Mouse (Mus musculus): ENCODE data around the gene Polr1e.
"Not testable (repeated sequence)": the region's sequence is repeated elsewhere in the genome, so short reads cannot be mapped to it uniquely, and the experiment has no call there.

The Polr1e gene

DNA sequence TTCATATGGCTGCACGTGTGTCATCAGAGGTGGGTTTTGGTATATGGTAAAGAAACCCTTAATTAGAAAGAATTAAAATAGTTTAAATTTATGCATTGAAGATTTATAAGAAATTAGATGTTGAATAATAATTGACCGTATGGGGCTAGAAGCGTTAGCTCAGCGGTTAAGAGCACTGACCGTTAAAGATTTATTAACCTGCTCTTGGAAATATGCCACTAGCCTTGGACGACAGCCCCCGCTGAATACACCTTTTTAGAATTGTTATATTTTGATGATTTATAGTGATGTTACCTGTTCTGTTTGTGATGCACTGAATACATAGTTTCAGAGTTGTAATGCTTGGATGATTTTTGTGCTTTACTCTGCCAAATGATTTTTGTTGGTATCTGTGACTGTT, 21.2 kb downstream of the Polr1e start:
- in situ Hi-C loops (cut with MboI; ENCODE audit: low pct_unique_long_range_greater_than_20kb in 1 of 2, low sequenced_read_pairs in 2 of 2, unreplicated experiment in 1 of 2): not testable (repeated sequence)

DNA sequence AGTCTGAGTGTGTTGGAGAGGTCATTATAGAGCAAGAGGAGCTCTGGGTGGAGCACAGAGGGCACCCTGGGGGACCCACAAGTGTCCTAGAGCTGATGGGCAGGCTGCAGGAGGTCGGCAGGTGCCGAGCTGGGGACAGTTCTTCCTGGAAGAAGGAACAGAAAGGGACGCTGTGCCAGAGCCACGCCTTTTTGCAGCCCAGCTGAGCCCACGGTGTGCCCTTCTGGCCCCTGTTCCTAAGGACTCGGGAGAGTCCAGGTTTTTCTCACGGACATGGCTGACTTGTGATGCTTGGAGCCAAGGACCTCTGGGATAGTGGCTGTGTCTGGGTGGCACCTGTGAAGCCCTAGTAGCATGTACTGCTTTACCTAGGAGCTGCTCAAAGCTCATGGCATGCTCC, 22.4 kb downstream of the Polr1e start:
- in situ Hi-C loops (cut with MboI; ENCODE audit: low pct_unique_long_range_greater_than_20kb in 1 of 2, low sequenced_read_pairs in 2 of 2, unreplicated experiment in 1 of 2): no loop called here

DNA sequence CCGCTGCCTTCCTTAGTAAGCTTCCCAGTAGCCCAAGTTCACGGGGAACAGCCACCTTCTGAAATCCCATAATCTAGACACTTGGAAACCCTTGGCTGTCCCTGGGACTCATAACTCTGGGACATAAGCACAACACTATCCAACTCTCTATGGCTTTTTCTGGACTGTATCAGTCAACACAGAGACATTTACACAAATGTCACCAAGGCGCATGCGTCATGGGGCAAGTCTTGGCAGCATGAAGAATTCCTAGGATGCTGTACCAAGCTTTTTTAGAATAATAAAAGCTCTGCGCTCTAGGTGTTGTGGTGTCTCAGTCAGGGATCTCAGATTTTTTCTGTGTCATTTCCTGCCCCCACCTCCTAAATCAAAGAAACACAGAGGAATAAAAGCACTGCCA, 28.3 kb downstream of the Polr1e start:
- in situ Hi-C loops (cut with MboI; ENCODE audit: low pct_unique_long_range_greater_than_20kb in 1 of 2, low sequenced_read_pairs in 2 of 2, unreplicated experiment in 1 of 2): no loop called here

DNA sequence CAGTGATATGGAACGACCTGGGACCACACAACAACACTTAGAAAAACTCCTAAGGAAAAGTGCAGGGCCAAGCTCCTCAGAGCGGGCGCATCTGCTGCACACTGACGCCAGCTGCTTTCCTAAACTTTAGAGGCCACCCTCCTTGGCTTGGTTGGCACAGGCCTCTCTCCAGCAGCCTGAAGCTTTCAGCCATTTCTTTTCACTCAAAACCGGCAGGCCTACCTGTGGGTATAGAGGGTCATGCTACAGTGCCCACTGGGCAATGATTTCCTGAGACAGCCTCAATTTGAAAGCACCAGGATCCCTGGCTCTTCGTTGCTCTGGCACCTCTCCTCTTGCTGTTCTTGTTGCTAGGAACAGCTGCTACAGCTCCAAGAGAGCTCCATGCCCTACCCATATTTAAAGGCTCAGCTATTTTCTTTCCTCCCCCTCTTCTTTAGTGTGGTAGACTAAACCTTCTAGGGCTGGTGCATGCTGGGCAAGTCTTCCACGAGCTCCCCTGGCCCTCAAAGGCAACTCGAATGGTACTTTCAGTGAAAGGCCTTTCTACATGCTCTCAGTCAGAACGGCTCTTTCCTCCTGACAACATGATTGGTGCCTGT, 29.0 kb downstream of the Polr1e start:
- in situ Hi-C loops (cut with MboI; ENCODE audit: low pct_unique_long_range_greater_than_20kb in 1 of 2, low sequenced_read_pairs in 2 of 2, unreplicated experiment in 1 of 2): no loop called here

DNA sequence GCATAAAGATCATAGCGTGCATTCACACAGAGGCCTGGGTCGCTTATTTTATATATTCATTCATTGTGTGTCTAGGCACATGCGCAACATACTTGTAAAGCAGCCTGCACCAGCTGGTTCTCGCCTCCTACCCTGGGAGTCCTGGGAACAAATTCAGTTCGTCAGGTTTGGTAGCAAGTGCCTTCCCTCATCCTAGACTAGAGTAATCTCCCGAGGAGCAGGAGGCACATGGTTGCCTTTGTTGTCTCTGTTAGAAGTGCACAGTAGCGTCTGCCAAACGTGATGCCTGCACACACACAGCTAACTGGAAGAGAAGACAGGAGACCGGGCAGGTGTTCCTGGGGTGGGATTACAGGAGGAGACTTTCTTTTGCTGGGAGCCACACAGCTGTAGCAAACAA, 29.6 kb downstream of the Polr1e start:
- in situ Hi-C loops (cut with MboI; ENCODE audit: low pct_unique_long_range_greater_than_20kb in 1 of 2, low sequenced_read_pairs in 2 of 2, unreplicated experiment in 1 of 2): no loop called here

DNA sequence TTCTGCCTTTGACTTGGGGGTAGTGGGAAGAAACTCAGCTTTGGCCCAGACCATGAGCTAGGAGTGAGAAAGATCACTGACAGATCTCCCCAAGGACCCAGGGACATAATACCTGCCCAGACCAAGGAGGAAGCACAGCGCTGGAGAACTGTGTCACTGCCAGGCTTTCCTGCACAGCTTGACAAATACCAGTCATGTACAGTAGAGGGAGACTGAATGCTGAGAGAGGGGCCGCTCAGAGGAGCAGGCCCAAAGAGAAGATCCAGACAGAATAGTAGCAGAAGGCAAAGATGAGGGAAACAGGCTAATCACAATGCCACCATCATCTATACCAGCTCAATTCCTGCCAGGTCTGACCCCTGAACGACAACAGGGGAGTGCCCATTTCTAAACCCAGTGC, 36.5 kb downstream of the Polr1e start:
- in situ Hi-C loops (cut with MboI; ENCODE audit: low pct_unique_long_range_greater_than_20kb in 1 of 2, low sequenced_read_pairs in 2 of 2, unreplicated experiment in 1 of 2): no loop called here

DNA sequence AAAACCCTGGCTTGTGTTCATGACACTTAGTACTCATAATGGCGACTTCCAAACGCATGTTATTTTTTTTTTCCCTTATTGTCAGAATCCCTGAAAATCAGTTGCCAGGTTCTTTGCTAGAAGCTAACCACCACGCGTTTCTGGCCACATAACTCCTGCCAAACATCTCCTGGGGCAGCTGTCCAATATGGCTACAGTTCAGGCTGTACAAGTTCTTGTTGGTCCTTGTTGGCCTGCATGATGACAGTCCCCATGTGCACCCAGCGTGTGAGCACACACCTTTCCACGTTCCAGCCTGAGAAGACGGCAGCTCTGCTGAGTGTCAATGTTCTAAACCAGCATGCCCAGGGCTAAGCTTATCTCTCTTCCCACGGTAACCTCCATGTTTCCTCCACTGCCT, 37.1 kb downstream of the Polr1e start:
- in situ Hi-C loops (cut with MboI; ENCODE audit: low pct_unique_long_range_greater_than_20kb in 1 of 2, low sequenced_read_pairs in 2 of 2, unreplicated experiment in 1 of 2): no loop called here

DNA sequence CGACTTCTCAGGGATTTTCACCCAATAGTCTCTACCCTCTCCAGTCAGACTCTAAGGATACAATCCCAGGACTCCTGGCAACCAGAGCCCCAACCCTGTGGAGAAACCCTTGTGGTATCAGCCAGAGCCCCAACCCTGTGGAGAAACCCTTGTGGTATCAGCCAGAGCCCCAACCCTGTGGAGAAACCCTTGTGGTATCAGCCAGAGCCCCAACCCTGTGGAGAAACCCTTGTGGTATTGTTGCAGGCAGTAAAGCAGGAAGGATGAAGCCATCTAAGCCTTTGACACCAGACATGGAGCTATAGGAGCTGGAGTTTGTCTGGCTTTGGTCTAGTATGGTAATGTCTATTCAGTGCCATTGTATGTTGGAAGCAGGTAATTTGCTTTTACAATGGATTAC, 45.5 kb downstream of the Polr1e start:
- in situ Hi-C loops (cut with MboI; ENCODE audit: low pct_unique_long_range_greater_than_20kb in 1 of 2, low sequenced_read_pairs in 2 of 2, unreplicated experiment in 1 of 2): not testable (repeated sequence)

DNA sequence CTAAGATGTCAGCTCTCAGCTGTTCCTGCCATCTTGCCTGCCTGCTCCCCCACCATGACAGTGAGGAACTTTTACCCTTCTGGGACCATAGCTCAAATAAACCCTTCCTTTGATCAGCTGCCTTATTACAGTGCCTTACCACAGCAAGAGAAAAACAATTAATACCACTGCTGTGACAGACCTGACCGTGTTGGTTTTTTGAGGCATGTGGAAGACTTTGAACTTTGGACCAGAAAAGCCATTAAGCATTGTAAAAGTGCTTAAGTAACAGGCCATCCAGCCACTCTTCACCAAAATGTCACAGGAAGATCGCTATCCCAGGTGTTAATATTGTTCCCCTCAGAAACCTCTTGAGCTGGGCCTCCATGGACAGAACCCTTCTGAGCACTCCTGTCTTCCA, 46.2 kb downstream of the Polr1e start:
- in situ Hi-C loops (cut with MboI; ENCODE audit: low pct_unique_long_range_greater_than_20kb in 1 of 2, low sequenced_read_pairs in 2 of 2, unreplicated experiment in 1 of 2): no loop called here

DNA sequence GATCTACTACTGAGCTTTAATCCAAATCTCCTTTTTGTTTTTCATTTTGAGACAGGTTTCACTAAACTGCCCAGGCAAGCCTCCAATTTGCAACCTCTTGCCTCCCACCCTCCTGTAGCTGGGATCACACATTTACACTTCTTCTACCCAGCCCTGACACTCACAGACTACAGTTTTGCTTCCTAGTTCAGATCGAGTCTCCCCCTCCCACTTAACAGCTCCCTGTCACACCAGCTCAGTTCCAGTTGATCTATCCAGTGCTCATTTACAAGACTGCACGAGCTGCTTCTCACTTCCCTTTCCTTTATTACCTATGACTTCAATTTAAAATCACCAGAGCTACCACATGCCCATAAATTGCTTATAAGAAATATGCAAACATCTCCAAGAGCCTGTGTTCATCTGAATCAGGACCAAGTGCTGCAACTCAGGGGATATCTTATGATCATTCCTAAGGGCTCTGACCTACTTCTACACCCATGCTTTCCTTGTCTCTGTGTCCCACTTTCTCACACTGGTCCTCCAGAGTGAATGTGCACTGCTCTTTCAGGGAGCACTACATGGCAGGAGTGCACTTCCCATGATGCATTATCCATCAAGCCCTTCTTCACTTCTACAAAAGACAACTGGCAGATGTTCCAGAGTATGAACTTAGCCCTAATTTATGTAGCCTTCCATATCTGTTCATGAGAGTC, 47.8 kb downstream of the Polr1e start:
- in situ Hi-C loops (cut with MboI; ENCODE audit: low pct_unique_long_range_greater_than_20kb in 1 of 2, low sequenced_read_pairs in 2 of 2, unreplicated experiment in 1 of 2): no loop called here

DNA sequence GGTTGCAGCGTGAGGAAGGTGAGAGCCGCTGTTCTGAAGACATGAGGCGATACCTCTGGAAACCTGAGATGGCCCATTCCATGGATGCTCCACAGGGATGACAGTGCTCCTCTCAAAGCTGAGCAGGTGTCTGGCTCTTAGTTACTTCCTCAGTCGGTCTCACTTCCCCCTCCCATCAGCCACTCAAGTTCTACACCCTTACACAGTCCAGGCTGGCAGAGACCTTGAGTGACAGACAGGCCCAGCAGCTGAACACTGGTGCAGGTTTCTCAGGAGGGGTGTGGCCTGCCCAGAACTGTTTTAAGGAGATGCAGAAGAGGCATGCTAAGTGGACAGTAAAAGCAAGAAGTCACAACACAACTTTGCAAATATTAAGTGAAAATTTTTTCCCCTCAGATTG, 49.4 kb downstream of the Polr1e start:
- in situ Hi-C loops (cut with MboI; ENCODE audit: low pct_unique_long_range_greater_than_20kb in 1 of 2, low sequenced_read_pairs in 2 of 2, unreplicated experiment in 1 of 2): no loop called here

DNA sequence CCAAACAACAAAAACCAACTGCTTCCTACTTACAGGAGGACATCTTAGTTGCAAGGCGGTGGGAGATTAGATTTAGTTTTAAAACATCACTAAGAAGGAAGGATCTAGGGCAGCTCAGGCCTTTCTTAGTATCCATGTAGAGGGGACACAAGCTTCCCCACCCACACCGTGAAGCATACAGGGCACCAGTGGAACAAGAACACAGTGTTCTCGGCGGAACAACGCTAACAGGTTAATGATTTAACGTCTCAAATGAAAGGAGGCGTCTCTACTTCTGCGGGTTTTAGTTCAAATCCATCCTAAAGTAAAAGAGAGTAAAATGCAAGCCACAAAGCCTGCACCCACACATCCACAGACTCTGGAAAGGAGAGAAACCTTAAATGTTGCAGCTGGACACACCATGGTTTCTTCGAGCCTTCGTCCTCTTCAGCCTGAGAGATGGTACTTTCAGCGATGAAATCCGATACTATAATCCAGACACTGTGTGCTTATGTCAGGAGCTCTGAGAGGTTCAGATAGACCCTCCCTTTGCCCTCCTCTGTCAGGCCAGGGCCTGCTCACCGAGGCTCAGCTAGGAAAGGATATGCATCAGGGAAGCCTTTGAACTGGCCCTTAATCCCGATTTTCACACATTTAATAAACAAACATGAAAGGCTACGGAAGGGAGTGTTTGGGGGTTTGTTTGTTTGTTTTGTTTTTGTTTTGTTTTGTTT, 54.0 kb downstream of the Polr1e start:
- in situ Hi-C loops (cut with MboI; ENCODE audit: low pct_unique_long_range_greater_than_20kb in 1 of 2, low sequenced_read_pairs in 2 of 2, unreplicated experiment in 1 of 2): no loop called here

DNA sequence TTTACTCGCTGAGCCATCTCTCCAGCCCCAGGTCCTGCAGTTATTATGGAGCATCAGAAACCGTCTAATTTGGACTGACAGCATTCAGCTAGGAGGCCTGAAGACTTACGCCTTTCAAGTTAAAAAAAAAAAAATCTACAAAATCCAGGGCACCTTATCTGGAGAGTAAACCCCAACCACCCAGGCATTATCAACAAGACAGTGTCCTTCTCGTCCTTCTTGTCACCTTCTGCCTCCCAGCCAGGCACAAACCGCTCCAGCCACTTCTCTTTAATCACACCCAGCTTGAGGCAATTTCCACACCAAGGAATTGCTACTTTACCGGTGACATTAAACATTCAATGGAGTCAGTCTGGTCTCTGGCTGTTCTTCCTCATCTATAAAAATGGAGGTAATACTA, 55.2 kb downstream of the Polr1e start:
- in situ Hi-C loops (cut with MboI; ENCODE audit: low pct_unique_long_range_greater_than_20kb in 1 of 2, low sequenced_read_pairs in 2 of 2, unreplicated experiment in 1 of 2): no loop called here

DNA sequence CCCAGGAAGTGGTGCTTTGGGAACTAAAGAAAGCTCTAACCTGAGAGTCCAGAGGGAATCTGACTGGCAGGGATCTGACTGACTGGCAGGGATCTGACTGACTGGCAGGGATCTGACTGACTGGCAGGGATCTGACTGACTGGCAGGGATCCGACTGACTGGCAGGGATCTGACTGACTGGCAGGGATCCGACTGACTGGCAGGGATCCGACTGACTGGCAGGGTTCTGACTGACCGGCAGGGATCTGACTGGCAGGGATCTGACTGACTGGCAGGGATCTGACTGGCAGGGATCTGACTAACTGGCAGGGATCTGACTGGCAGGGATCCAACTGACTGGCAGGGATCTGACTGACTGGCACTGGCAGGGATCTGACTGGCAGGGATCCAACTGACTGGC, 62.7 kb downstream of the Polr1e start:
- in situ Hi-C loops (cut with MboI; ENCODE audit: low pct_unique_long_range_greater_than_20kb in 1 of 2, low sequenced_read_pairs in 2 of 2, unreplicated experiment in 1 of 2): not testable (repeated sequence)

DNA sequence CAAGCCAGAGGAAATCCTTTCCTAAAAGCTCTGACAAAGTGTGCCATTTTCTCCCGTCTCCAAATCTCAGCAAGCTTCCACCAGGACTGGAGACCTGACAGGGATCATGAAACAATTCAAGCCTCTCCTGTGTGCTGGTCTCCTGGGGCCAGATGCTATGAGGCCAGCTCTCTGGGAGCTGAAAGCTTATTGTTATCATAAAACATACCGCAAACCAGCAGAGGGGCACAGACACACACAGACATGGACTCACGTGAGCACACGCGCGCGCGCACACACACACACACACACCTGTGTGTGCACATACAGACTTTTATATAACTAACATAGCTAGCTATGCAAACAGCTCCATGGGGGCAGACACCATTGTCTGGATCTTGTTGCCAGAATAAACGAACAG, 64.6 kb downstream of the Polr1e start:
- in situ Hi-C loops (cut with MboI; ENCODE audit: low pct_unique_long_range_greater_than_20kb in 1 of 2, low sequenced_read_pairs in 2 of 2, unreplicated experiment in 1 of 2): no loop called here

DNA sequence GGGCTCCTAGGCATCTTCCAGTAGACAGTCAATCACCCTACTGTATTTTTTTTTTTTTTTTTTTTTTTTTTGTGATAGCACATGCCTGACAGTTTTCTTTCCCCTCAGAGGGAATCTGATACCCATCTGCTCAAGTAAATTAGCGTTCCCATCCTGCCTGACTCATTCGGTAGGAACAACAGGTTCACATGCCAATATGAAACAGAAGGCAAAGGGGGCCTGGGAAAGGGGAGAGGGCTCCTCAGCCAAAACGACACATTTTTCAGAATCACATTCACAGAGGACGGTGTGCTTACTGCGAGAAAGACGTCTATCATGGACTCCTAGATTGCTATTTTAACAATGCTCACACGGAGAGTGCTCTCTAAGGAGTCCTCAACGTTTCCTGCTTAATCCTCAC, 65.1 kb downstream of the Polr1e start:
- in situ Hi-C loops (cut with MboI; ENCODE audit: low pct_unique_long_range_greater_than_20kb in 1 of 2, low sequenced_read_pairs in 2 of 2, unreplicated experiment in 1 of 2): no loop called here

DNA sequence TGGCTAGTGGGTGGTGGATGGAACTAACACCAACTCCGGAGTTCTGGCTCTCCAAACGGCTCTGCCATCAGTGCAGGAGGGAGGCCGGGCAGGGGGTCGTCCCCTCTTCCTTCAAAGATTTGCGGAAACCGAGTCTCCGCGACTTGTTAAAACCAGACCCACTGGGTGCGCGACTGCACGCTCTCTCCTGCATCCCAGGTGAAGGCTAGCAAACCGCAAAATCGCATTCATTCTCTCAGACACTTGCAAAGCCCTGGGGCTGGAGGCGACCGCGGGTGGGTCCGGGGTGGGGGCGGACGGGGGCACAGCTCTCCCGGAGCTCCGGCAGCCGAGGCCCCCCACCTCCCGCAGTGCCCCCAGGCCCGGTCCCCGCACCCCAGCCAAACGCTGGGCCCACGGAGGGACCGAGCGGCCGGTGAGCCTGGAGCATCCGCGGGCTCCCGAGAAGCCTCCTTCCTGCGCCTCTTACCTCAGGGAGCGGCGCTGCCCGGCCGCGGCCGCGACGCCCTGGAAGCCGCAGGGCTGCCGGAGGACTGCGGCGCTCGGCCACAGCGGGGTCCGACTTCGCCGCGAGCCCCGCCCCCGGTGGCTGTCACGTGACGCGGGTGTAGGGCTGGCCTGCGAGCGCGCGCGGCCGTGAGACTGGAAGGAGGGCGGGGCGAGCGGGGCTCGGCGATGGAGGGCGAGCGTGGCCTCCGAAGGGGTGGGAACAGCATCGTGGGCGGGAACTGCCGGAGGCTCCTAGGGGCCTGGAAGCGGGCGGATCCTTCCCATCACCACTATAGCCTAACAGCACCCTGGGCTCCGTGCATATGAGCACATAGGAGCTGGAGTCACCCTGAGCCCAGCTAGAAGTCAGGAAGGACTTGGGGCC, 65.9 kb downstream of the Polr1e start, which contains the start of gene Fbxo10:
Fbxo10 (minus strand) TSS at position 584 of the 874 bp plus-strand sequence.
- in situ Hi-C loops (cut with MboI; ENCODE audit: low pct_unique_long_range_greater_than_20kb in 1 of 2, low sequenced_read_pairs in 2 of 2, unreplicated experiment in 1 of 2): no loop called here

DNA sequence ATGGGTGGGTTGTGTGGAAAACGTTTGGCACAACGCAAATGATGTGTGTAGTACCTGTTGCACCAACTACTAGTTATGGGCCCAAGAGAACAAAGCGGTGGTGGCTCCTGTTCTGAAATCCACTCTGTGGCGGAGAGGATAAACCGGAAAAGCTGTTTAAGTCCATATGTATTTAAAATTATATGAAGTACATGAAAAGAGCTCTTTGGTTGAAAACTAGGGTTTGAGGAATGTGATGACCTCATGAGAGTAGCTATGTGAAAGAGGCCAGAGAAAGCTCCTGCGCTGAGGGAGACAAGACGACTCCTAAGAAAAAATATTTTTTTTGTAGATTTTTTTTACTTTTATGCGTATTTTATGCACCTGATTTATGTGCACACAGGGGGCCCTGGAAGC, 66.5 kb downstream of the Polr1e start:
- in situ Hi-C loops (cut with MboI; ENCODE audit: low pct_unique_long_range_greater_than_20kb in 1 of 2, low sequenced_read_pairs in 2 of 2, unreplicated experiment in 1 of 2): no loop called here

Data from mouse embryonic stem cell (cell line).